Mouse (Mus musculus): Measurements from ENCODE around the gene Cebpa.

Gene Cebpa

GRCm38 (mm10) chr7:35120146-35120691 is 1.1 kb downstream of the Cebpa start:
- peak; percentile 65 for DNase-seq (ENCODE audit: extremely low spot score, low spot score)

DNA sequence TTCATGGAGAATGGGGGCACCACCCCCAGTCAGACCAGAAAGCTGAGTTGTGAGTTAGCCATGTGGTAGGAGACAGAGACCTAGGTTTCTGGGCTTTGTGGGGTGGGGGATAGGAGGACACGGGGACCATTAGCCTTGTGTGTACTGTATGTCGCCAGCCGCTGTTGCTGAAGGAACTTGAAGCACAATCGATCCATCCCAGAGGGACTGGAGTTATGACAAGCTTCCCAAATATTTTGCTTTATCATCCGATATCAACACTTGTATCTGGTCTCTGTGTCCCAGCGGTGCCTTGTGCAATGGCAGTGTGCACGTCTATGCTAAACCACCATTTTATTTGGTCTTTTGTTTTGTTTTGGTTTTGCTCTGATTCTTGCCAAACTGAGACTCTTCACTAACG is 2.1 kb downstream of the Cebpa start:
- DNase-seq (ENCODE audit: extremely low spot score, low spot score), result no peak

GRCm38 (mm10) chr7:35122401-35123320 is 3.6 kb downstream of the Cebpa start:
- DNase-seq (ENCODE audit: extremely low spot score, low spot score), result no peak

- DNase-seq (ENCODE audit: extremely low spot score, low spot score), result no peak
Observed at GRCm38 (mm10) chr7:35123431-35123953, 4.4 kb downstream of the Cebpa start.

- no peak for DNase-seq (ENCODE audit: extremely low spot score, low spot score)
Observed at GRCm38 (mm10) chr7:35124216-35124615, 5.1 kb downstream of the Cebpa start.

GRCm38 (mm10) chr7:35124745-35125144 is 5.7 kb downstream of the Cebpa start:
- no peak for DNase-seq (ENCODE audit: extremely low spot score, low spot score)

DNA sequence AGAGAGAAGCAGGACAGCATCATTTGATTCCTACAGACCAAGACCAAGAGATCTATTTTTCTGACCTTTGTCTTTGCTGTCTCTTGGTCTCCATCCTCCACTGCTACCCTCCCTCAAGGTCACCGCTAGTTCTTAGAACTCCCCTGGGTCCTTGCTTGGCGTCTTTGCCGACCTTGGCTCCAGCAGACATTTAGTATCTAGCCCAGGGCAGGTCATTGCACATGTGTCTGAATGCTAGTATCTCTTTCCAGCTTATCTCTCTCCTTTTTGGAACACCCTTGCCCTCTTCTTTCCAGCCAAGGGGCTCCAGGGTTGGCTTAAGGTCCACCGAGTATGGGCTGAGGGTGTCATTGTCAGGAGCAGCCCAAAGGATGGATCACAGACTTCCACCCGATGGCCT is 6.9 kb downstream of the Cebpa start:
- DNase-seq (ENCODE audit: extremely low spot score, low spot score), result no peak

DNA sequence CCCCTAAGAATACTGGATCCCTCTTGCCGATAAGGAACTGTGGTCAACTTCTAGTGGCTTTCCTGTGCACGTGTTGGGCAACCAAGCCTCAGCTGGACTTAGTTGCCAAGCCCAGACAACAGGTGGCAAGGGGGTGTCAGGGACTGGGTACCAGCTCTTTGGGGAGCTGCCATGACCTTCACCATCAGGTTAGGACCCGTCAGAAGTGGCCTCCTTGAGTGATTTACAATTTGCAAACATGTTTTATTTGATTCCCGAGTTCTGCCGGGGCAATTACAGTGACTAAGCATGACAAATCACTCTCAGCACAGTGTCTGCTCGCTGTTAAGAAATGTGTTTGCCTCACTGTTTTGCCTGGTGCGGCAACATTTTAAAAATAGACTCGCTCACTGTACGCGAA is 7.9 kb downstream of the Cebpa start:
- DNase-seq (ENCODE audit: extremely low spot score, low spot score), result no peak

- DNase-seq (ENCODE audit: extremely low spot score, low spot score), result no peak
Observed at GRCm38 (mm10) chr7:35127721-35128120, 8.6 kb downstream of the Cebpa start.

- DNase-seq (ENCODE audit: extremely low spot score, low spot score), result no peak
Observed at GRCm38 (mm10) chr7:35128677-35129567, 9.8 kb downstream of the Cebpa start.

DNA sequence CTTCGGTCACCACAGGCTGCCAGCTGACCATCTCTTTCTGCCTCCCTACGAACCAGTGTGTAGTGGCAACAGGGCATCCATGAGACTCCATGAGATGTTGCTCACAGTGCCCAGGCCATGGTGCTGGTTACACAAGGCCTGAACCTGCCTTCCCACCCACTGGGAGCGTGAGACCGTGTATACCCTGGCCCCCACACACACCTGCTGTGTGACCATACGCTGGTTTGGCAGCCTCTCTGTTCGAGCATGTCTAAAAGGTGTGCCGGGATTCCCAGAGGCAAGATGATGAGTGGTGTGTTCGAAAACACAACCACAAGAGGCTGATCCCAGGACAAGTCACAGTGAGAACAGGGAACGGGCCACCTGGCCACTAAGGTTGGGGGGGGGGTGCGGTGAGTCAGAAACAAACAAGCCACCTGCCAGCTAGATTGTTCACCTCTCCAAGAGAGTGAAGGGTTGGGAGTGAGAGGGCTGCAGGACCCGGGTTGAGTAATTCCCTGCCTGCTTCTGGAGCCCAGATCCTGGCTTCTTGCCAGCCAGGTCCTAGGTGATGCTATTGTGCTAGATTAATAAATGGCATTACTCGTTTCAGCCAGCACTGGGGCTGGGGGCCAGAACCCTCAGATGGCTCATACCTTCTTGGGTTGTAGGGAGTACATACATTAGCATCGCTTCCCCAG is 11.1 kb downstream of the Cebpa start:
- no peak for DNase-seq (ENCODE audit: extremely low spot score, low spot score)

- no peak for DNase-seq (ENCODE audit: extremely low spot score, low spot score)
Observed at GRCm38 (mm10) chr7:35130888-35131287, 11.8 kb downstream of the Cebpa start.

DNA sequence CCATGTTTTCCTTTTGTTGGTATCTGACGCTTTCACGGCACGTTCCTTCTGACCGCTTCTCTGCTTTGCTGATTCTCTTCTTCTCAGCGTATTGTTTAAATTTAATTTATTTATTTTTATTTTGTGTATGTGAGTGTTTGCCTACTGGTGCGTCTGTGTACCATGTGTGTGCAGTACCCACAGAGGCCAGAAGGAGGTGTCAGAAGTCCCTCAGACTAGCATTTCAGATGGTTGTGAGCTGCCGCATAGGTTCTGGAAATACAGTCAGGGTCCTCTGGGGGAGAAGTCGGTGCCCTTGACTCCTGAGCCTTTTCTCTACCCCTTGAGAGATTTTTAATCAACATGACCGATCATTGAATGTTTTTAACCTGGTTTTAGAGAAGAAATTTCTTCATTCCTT is 12.5 kb downstream of the Cebpa start:
- no peak for DNase-seq (ENCODE audit: extremely low spot score, low spot score)

- no peak for DNase-seq (ENCODE audit: extremely low spot score, low spot score)
Observed at GRCm38 (mm10) chr7:35134621-35135020, 15.5 kb downstream of the Cebpa start.

GRCm38 (mm10) chr7:35137524-35137923 is 18.4 kb downstream of the Cebpa start:
- no peak for DNase-seq (ENCODE audit: extremely low spot score, low spot score)

DNA sequence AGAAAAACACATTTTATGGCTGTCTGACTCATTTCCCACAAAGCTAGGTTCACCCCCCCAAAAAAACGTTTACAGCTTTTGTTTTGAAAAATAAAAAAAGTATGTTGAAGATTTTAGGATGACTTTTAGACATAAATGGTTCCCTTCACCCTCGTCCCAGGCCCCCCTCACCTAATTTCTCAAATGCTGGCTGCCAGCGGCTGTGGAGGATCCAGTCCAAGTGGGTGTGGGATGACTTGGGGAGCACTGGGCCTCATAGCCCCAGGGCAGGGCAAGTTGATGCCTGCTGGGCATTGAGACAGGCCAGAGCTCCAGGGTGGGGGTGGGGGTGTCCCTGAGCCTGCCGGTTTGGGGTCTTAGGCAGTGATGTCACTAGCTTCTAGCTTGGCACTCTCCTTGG is 19.4 kb downstream of the Cebpa start:
- no peak for DNase-seq (ENCODE audit: extremely low spot score, low spot score)

DNA sequence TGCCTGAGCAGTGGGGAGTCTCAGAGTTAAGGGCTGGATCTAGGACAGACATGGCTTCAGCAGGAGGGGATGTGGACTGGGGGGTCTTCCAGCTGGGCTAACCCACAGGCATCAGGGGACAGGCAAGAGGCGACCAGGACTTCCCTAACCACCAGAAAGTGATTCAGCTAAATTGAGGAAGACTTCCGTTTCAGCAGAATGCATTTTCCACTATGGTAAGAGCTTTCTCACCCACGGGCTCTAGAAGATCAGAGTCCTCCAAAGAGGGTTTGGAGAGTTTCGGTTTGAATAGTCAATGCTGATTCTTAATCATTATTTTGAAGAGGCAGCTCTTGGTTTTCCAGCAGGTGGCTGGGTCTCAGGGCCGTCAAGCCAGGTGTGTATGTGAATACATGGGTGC is 20.8 kb downstream of the Cebpa start:
- no peak for DNase-seq (ENCODE audit: extremely low spot score, low spot score)

GRCm38 (mm10) chr7:35141519-35141918 is 22.4 kb downstream of the Cebpa start:
- DNase-seq (ENCODE audit: extremely low spot score, low spot score), result no peak

DNA sequence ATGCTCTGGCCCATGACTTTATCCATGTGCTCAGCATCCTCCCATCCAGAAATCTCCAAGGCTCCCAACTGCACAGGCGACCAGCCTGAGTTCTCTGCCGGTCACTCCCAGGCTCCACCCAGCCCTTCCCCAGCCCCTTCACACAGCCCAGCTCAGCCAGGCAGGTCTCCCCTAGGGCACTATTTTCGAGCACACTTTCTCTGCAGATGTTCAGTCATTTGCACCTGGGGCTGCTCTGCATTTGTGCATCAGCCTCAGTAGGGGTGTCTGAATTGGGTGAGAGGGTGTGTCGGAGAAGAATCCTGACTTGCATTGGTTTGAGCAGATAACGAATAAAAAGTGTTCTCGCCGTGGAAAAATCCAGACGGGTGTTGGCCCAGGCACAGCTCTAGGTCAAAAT is 23.4 kb downstream of the Cebpa start:
- DNase-seq (ENCODE audit: extremely low spot score, low spot score), result no peak

GRCm38 (mm10) chr7:35143864-35144618 is 24.9 kb downstream of the Cebpa start:
- no peak for DNase-seq (ENCODE audit: extremely low spot score, low spot score)
